Mouse (Mus musculus): ENCODE results near the gene Senp3. TPM values are rescaled to one million over a fixed set of nuclear protein-coding genes. Genes with fewer than 3 reads are reported as not detected.
"Not testable (repeated sequence)": the region's sequence is repeated elsewhere in the genome, so short reads cannot be mapped to it uniquely, and the experiment has no call there.

Senp3 gene
- 91.6 and 95.2 TPM in 2 replicates for polyA plus RNA-seq (2015; fragmentation: Nextera tagmentation; extraction: Ambion mirVana)

- no peaks in the 10 kb centered on the region for H3K9me3 ChIP-seq (replicated peaks)
These were observed at the start of gene Senp3 for GRCm38 (mm10) chr11:69681314-69682208. TSS of gene Senp3 (minus strand) at chr11:69682084.

DNA sequence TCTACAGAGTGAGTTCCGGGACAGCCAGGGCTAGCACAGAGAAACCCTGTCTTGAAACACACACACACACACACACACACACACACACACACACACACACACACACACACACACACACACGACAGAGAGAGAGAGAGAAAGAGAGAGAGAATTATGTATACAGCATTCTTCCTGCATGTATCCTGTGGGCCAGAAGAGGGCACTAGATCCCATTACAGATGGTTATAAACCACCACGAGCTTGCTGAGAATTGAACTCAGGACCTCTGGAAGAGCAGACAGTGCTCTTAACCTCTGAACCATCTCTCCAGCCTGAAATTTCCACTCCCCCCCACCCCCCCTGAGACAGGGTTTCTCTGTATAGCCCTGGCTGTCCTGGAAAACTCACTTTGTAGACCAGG is 49.5 kb upstream of the Senp3 start:
- H3K36me3 ChIP-seq = peaks cover 37% of the 10 kb centered on the region
- 72% methylated on average over 3 of the region's 3 CpGs for WGBS
- ATAC-seq (replicated peaks; ENCODE audit: low FRiP score); H3K9me3 ChIP-seq (replicated peaks); H3K4me3 ChIP-seq (replicated peaks); H3K9ac ChIP-seq; H3K4me1 ChIP-seq; H3K4me2 ChIP-seq; H3K27ac ChIP-seq; H3K27me3 ChIP-seq: not testable (repeated sequence)

More at GRCm38 (mm10) chr11:69681314-69682208, at the start of gene Senp3:
- H3K4me3 ChIP-seq (replicated peaks) = peak within 1 kb of the TSS; percentile 88
- under 1% methylated on average over 79 of the region's 80 CpGs for WGBS
- peak within 1 kb of the TSS; percentile 91 for H3K4me2 ChIP-seq
- H3K36me3 ChIP-seq = peaks cover 38% of the 10 kb centered on the region
- H3K27me3 ChIP-seq = no peaks in the 10 kb centered on the region
- peaks cover 51% of the 10 kb centered on the region for H3K4me1 ChIP-seq
- peak; percentile 97 for ATAC-seq (replicated peaks; ENCODE audit: low FRiP score)
- peak within 1 kb of the TSS; percentile 89 for H3K9ac ChIP-seq
- H3K27ac ChIP-seq = peak within 1 kb of the TSS; percentile 95

- no peak for ATAC-seq (replicated peaks; ENCODE audit: low FRiP score)
- Histone ChIP-seq H3K9ac (no peak overlapping the region), H3K36me3 (peaks cover 14% of the 10 kb centered on the region), H3K9me3 (replicated peaks) (no peaks in the 10 kb centered on the region), H3K4me2 (no peak overlapping the region), H3K4me1 (no peaks in the 10 kb centered on the region), H3K27ac (no peak overlapping the region), H3K4me3 (replicated peaks) (no peak overlapping the region), H3K27me3 (no peaks in the 10 kb centered on the region)
- 31% methylated on average over 3 of the region's 3 CpGs for WGBS
These were observed 47.2 kb upstream of the Senp3 start for GRCm38 (mm10) chr11:69729063-69729462.

GRCm38 (mm10) chr11:69725951-69726350 is 44.1 kb upstream of the Senp3 start:
- WGBS = 29% methylated on average over 5 of the region's 5 CpGs
- Histone ChIP-seq H3K27me3 (no peaks in the 10 kb centered on the region), H3K4me2 (no peak overlapping the region), H3K4me3 (replicated peaks) (no peak overlapping the region), H3K9me3 (replicated peaks) (no peaks in the 10 kb centered on the region), H3K36me3 (no peaks in the 10 kb centered on the region), H3K27ac (no peak overlapping the region), H3K4me1 (no peaks in the 10 kb centered on the region), H3K9ac (no peak overlapping the region)
- no peak for ATAC-seq (replicated peaks; ENCODE audit: low FRiP score)

GRCm38 (mm10) chr11:69723074-69723473 is 41.2 kb upstream of the Senp3 start:
- Histone ChIP-seq H3K4me3 (replicated peaks) (no peak overlapping the region), H3K9me3 (replicated peaks) (no peaks in the 10 kb centered on the region), H3K36me3 (no peaks in the 10 kb centered on the region), H3K27me3 (no peaks in the 10 kb centered on the region), H3K27ac (no peak overlapping the region), H3K4me2 (no peak overlapping the region), H3K4me1 (peaks cover 6% of the 10 kb centered on the region), H3K9ac (no peak overlapping the region)
- WGBS = 31% methylated on average over 2 of the region's 2 CpGs
- ATAC-seq (replicated peaks; ENCODE audit: low FRiP score) = no peak

DNA sequence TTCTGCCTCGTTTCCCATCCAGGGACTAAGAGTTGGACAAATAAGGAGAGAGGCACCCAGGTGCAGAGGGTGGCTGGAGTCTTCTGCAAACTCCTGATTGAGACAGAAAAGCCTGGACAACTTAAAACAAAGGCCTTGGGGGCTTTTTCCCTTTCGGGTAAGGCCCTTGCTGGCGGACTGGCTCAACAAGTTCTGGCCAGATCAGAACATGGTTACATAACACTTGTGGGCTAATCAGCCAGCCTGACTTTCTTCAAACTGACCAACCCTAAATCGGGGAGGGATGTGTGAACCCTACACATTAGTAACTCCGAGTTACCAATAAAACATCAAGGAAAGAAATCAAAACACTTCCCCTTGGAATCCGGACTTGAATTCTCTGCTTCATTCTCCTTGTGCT is 39.0 kb upstream of the Senp3 start:
- H3K27ac ChIP-seq = no peak overlapping the region
- no peak for ATAC-seq (replicated peaks; ENCODE audit: low FRiP score)
- no peak overlapping the region for H3K4me3 ChIP-seq (replicated peaks)
- no peaks in the 10 kb centered on the region for H3K9me3 ChIP-seq (replicated peaks)
- WGBS = 55% methylated on average over 6 of the region's 6 CpGs
- H3K9ac ChIP-seq = no peak overlapping the region
- no peaks in the 10 kb centered on the region for H3K27me3 ChIP-seq
- no peak overlapping the region for H3K4me2 ChIP-seq
- peaks cover 11% of the 10 kb centered on the region for H3K4me1 ChIP-seq
- H3K36me3 ChIP-seq = no peaks in the 10 kb centered on the region

DNA sequence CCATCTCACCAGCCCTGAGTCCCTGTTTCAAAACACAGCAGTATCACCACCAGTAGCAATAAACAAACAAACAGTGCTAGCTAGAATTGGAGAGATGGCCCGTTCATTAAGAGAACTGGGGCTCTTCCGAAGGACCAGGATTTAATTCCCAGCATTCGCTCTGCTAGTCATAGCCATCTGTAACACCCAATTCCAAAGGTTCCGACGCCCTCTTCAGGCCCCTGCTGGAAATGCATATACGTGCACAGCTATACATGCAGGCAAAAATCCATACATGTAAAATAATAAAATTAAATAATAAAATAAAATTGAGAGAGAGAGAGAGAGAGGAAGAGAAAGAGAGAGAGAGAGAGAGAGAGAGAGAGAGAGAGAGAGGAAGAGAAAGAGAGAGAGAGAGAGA is 37.5 kb upstream of the Senp3 start:
- 76% methylated on average over 6 of the region's 6 CpGs for WGBS
- ATAC-seq (replicated peaks; ENCODE audit: low FRiP score) = no peak
- Histone ChIP-seq H3K27ac (no peak overlapping the region), H3K9ac (no peak overlapping the region), H3K27me3 (no peaks in the 10 kb centered on the region), H3K9me3 (replicated peaks) (no peaks in the 10 kb centered on the region), H3K4me1 (peaks cover 25% of the 10 kb centered on the region), H3K4me2 (no peak overlapping the region), H3K4me3 (replicated peaks) (no peak overlapping the region), H3K36me3 (no peaks in the 10 kb centered on the region)

DNA sequence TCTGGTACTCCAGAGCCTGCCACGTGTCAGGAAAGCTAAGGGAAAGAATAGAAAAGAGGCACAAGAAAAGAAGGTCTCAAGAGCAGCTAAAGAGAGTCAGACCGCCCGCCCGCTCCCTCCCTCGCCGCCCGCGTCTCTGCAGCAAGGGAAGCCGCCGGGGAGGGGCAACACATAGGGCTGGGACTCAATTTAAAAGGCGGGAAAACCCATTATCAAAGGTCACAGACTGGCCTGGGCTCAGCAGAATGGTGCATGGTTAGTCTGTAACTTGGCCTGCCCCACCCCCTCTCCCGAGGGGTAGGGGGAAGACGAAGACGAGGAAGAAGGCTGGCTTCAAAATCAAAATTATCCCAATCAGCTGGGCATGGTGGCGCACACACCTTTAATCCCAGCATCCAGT is 36.8 kb upstream of the Senp3 start:
- Histone ChIP-seq H3K4me3 (replicated peaks) (no peak overlapping the region), H3K9ac (no peak overlapping the region), H3K9me3 (replicated peaks) (no peaks in the 10 kb centered on the region), H3K4me2 (no peak overlapping the region), H3K4me1 (peaks cover 29% of the 10 kb centered on the region), H3K27me3 (no peaks in the 10 kb centered on the region), H3K36me3 (no peaks in the 10 kb centered on the region), H3K27ac (no peak overlapping the region)
- 44% methylated on average over 15 of the region's 15 CpGs for WGBS
- no peak for ATAC-seq (replicated peaks; ENCODE audit: low FRiP score)

DNA sequence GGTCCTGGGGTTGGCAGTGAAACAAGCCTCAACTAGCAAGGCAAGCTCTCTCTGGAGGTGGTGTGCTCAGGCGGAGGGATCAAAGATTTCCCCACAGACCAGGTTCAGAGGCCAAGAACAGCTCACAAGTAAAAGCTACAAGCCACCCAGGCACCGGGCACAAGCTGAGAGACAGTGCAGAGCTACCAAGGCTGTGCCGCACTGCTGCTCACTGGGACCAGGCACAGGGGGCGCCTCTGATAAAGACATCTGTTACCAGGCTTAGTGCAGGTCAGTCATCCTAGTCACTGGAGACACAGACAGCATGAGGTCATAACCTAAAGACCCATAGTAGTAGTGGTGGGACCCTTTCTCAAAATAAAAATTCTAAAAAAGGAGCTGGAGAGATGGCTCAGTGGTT is 35.1 kb upstream of the Senp3 start:
- H3K9me3 ChIP-seq (replicated peaks) = no peaks in the 10 kb centered on the region
- H3K4me1 ChIP-seq = peaks cover 38% of the 10 kb centered on the region
- no peak for ATAC-seq (replicated peaks; ENCODE audit: low FRiP score)
- no peak overlapping the region for H3K4me3 ChIP-seq (replicated peaks)
- 66% methylated on average over 4 of the region's 4 CpGs for WGBS
- H3K4me2 ChIP-seq = no peak overlapping the region
- no peaks in the 10 kb centered on the region for H3K27me3 ChIP-seq
- no peaks in the 10 kb centered on the region for H3K36me3 ChIP-seq
- H3K27ac ChIP-seq = no peak overlapping the region
- H3K9ac ChIP-seq = no peak overlapping the region

GRCm38 (mm10) chr11:69715929-69716328 is 34.0 kb upstream of the Senp3 start:
- no peak for ATAC-seq (replicated peaks; ENCODE audit: low FRiP score)
- no peak overlapping the region for H3K4me2 ChIP-seq
- no peaks in the 10 kb centered on the region for H3K9me3 ChIP-seq (replicated peaks)
- peak overlapping the region; percentile 88 for H3K27ac ChIP-seq
- no peaks in the 10 kb centered on the region for H3K27me3 ChIP-seq
- 14% methylated on average over 5 of the region's 5 CpGs for WGBS
- no peak overlapping the region for H3K9ac ChIP-seq
- H3K4me3 ChIP-seq (replicated peaks) = no peak overlapping the region
- H3K36me3 ChIP-seq = no peaks in the 10 kb centered on the region
- H3K4me1 ChIP-seq = peaks cover 40% of the 10 kb centered on the region

GRCm38 (mm10) chr11:69715482-69715881 is 33.6 kb upstream of the Senp3 start:
- H3K27ac ChIP-seq = peak overlapping the region; percentile 88
- no peak overlapping the region for H3K4me2 ChIP-seq
- WGBS = 62% methylated on average over 9 of the region's 9 CpGs
- no peak for ATAC-seq (replicated peaks; ENCODE audit: low FRiP score)
- no peak overlapping the region for H3K9ac ChIP-seq
- no peaks in the 10 kb centered on the region for H3K27me3 ChIP-seq
- H3K4me3 ChIP-seq (replicated peaks) = no peak overlapping the region
- H3K9me3 ChIP-seq (replicated peaks) = no peaks in the 10 kb centered on the region
- H3K4me1 ChIP-seq = peaks cover 40% of the 10 kb centered on the region
- H3K36me3 ChIP-seq = no peaks in the 10 kb centered on the region

DNA sequence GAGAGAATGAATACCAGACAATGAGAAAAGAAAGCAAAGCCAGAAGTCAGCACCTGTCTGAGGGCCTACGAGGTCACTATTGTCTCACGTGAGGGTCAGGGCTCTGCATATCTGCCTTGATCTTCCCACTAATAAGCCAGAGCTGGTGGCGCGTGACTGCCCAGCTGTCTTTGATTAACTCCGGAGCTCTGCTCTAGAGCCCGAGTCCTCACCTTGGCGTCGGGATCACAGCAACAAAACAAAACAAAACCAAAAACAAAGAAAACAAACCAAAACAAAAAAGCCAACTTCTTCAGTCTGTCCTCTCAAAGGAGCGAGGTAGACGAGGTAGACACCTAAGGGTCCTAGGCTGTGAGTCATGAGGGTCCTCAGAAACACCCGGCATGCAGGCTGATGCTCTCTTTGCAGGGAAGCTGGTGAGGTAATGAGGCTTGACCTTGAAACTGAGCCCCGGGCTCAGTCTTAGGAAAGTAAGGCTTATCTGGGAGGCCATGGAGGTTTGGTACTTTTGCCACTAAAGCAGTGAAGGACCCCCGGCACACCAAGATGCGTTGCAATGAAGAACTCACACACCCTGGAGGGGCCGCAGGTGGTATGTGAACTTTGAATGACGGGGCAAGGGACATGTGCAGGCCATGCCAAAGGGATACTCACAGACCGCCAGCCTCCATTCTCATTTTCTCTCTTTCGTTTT is 32.9 kb upstream of the Senp3 start:
- ATAC-seq (replicated peaks; ENCODE audit: low FRiP score) = peak; percentile 73
- H3K9me3 ChIP-seq (replicated peaks) = no peaks in the 10 kb centered on the region
- 38% methylated on average over 18 of the region's 18 CpGs for WGBS
- H3K9ac ChIP-seq = no peak overlapping the region
- no peaks in the 10 kb centered on the region for H3K36me3 ChIP-seq
- H3K27ac ChIP-seq = peak overlapping the region; percentile 88
- H3K4me2 ChIP-seq = peak overlapping the region; percentile 41
- H3K27me3 ChIP-seq = no peaks in the 10 kb centered on the region
- peak overlapping the region; percentile 15; the same call in 1 of the 2 replicates for H3K4me3 ChIP-seq (replicated peaks)
- peaks cover 40% of the 10 kb centered on the region for H3K4me1 ChIP-seq
